Mouse (Mus musculus) liver, embryonic 15.5 days (tissue): ENCODE measurements at regions not wholly inside any gene's neighbourhood (a gene's known extent, or its start where the extent isn't known, plus 50 kb on each side); places are given as distances from the start of the nearest gene placed in this dataset.

Experiments used
- ATAC-seq: fragments of 200-750 bp; cut with Nextera tagmentation; 2 replicates; pipeline ENCODE4 v1.8.0; 2017; ENCODE audit warnings: moderate number of reproducible peaks, mild to moderate bottlenecking, moderate library complexity; ENCODE audit not compliant: insufficient read depth
- H3K27ac ChIP-seq: fragments of 300-500 bp; sonication (generic); replicated peaks from 2 replicates; pipeline ENCODE4 v1.5.1; 2015; ENCODE audit warnings: mild to moderate bottlenecking, inconsistent platforms
- H3K27me3 ChIP-seq: fragments of 300-500 bp; sonication (generic); 2 replicates; pipeline ENCODE4 v1.6.1; 2015; ENCODE audit warnings: mild to moderate bottlenecking, inconsistent platforms
- H3K36me3 ChIP-seq: fragments of 300-500 bp; sonication (generic); replicated peaks from 2 replicates; pipeline ENCODE4 v1.6.1; 2015; ENCODE audit warnings: moderate library complexity, mild to moderate bottlenecking, inconsistent platforms
- H3K4me1 ChIP-seq: fragments of 300-500 bp; sonication (generic); replicated peaks from 2 replicates; pipeline ENCODE4 v1.6.1; 2015; ENCODE audit warnings: inconsistent platforms
- H3K4me2 ChIP-seq: fragments of 300-500 bp; sonication (generic); 2 replicates; pipeline ENCODE4 v1.6.1; 2015; ENCODE audit warnings: moderate library complexity, mild to moderate bottlenecking, inconsistent platforms
- H3K4me3 ChIP-seq: fragments of 300-500 bp; sonication (generic); replicated peaks from 2 replicates; pipeline ENCODE4 v1.5.1; 2015; ENCODE audit warnings: mild to moderate bottlenecking, inconsistent platforms
- H3K9ac ChIP-seq: fragments of 300-500 bp; sonication (generic); 2 replicates; pipeline ENCODE4 v1.6.1; 2015; ENCODE audit warnings: moderate library complexity, mild to moderate bottlenecking, inconsistent platforms
- H3K9me3 ChIP-seq: fragments of 300-500 bp; sonication (generic); replicated peaks from 2 replicates; pipeline ENCODE4 v1.6.1; 2016; ENCODE audit warnings: inconsistent platforms
- WGBS: fragments of 180-500 bp; shearing (Covaris S2); methylation state at CpG from one replicate; pipeline ENCODE4 v1.1.7; 2015; ENCODE audit warnings: mixed read lengths; ENCODE audit not compliant: insufficient replicate concordance; 5-methylcytosine and 5-hydroxymethylcytosine counted together

DNA sequence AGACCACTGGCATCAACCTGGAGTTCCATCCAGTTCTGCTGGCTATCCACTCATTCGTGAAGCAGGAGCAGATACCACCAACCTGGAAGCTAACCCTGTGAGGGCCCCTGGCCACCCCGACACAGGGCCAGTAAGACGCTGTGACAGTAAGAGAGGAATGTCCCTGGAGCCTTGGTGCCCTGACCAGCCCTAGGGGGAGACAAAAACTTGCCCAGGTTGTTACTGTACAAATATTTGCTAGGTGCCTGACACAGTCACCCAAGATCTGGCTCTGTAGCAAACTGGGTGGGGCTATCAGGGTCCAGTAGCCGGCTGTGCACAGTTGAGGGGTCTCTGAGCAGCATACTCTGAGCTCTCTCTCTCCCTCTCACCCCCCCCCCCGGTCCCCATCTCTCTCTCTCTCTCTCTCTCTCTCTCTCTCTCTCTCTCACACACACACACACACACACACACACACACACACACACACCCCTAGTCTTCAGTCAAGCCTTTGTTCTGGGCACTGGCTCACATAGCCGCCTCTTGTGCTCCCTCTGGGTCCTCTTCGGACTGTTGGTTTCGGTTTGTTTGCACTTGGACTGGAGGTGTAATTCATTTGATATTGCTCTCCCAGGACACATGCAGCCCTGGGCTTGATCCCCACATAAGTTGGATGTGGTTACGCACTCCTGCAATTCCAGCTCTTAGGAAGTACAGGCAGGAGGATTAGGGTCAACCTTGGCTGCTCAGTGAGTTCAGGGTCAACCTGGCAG, 131.7 kb downstream of the Inhbb start:
- ATAC-seq, result no peak
- H3K27ac ChIP-seq, result no peak overlapping the region
- no peak overlapping the region for H3K9ac ChIP-seq
- H3K4me3 ChIP-seq, result no peak overlapping the region
- WGBS, result 57% methylated on average over 8 of the region's 9 CpGs
- H3K4me2 ChIP-seq, result no peak overlapping the region
- H3K36me3 ChIP-seq, result no peaks in the 10 kb centered on the region
- H3K9me3 ChIP-seq, result no peaks in the 10 kb centered on the region
- no peaks in the 10 kb centered on the region for H3K27me3 ChIP-seq
- H3K4me1 ChIP-seq, result peaks cover 8% of the 10 kb centered on the region; the same call in 1 of the 2 replicates

DNA sequence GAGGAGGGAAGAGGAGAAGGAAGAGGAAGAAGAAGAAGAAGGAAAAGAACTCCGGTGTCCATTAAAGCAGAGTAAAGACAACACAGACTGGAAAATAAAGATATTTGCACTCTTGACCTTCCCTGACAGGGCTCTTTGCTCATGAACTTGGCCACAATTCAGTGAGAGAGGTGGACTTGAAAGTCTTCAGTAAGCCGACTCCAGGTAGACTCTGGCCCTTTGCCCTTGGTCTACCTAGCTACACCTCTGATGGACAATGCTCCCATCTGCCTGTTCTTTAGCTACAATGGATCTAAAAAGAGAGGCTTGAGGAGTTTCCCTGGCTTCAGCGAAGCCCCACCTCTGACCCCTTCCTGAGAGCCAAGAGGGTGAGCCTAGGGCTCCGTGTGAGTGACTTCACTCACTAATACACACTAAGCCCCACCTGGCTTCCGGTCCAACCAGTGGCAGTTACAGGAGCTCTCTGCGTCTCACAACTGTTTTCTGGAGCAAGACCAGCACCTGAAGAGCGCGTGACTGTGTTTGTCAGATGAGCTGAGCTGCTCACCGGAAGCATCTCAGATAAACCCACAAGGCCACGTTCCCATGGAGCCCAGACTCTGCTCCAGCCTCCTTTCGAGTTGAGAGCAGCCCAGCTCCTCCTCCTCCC, 132.4 kb downstream of the Inhbb start:
- no peak for ATAC-seq

GRCm38 (mm10) chr1:119282416-119282815, 139.6 kb downstream of the Inhbb start:
- no peak for ATAC-seq
- H3K36me3 ChIP-seq, result no peaks in the 10 kb centered on the region
- H3K4me2 ChIP-seq, result no peak overlapping the region
- no peaks in the 10 kb centered on the region for H3K27me3 ChIP-seq
- no peak overlapping the region for H3K27ac ChIP-seq
- 61% methylated on average over 1 of the region's 1 CpGs for WGBS
- no peak overlapping the region for H3K4me3 ChIP-seq
- H3K4me1 ChIP-seq, result no peaks in the 10 kb centered on the region; the same call in 1 of the 2 replicates
- no peak overlapping the region for H3K9ac ChIP-seq
- no peaks in the 10 kb centered on the region for H3K9me3 ChIP-seq

More for the DNA sequence above, 132.4 kb downstream of the Inhbb start:
- no peaks in the 10 kb centered on the region for H3K27me3 ChIP-seq
- peaks cover 8% of the 10 kb centered on the region; the same call in 1 of the 2 replicates for H3K4me1 ChIP-seq
- no peaks in the 10 kb centered on the region for H3K9me3 ChIP-seq
- no peak overlapping the region for H3K4me3 ChIP-seq
- H3K36me3 ChIP-seq, result no peaks in the 10 kb centered on the region
- no peak overlapping the region for H3K4me2 ChIP-seq
- no peak overlapping the region for H3K9ac ChIP-seq
- H3K27ac ChIP-seq, result no peak overlapping the region
- 62% methylated on average over 11 of the region's 11 CpGs for WGBS

DNA sequence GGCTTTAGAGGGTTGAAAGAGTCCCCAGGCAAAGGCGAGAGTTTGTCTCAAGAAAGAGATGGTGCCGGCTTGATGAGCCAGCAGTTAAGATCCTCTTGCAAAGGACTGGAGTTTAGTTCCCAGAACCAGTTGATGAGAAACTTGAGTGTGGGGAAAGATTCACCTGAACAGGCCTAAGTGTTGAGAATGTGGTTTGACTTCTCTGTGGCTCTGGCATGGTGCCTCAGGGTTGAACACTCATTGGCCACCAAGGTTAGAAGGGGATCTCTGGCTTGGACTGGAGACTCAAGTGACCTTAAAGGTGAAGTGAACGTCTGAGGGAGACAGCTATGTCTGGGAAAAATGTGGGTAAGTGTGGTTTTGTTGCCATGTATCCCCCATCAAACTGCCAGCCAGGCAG, 142.8 kb downstream of the Inhbb start:
- Histone ChIP-seq H3K4me2 (no peak overlapping the region), H3K4me1 (no peaks in the 10 kb centered on the region; the same call in 1 of the 2 replicates), H3K9me3 (no peaks in the 10 kb centered on the region), H3K4me3 (no peak overlapping the region), H3K36me3 (no peaks in the 10 kb centered on the region), H3K27me3 (no peaks in the 10 kb centered on the region), H3K9ac (no peak overlapping the region), H3K27ac (no peak overlapping the region)
- no peak for ATAC-seq
- WGBS, result 64% methylated on average over 3 of the region's 3 CpGs

DNA sequence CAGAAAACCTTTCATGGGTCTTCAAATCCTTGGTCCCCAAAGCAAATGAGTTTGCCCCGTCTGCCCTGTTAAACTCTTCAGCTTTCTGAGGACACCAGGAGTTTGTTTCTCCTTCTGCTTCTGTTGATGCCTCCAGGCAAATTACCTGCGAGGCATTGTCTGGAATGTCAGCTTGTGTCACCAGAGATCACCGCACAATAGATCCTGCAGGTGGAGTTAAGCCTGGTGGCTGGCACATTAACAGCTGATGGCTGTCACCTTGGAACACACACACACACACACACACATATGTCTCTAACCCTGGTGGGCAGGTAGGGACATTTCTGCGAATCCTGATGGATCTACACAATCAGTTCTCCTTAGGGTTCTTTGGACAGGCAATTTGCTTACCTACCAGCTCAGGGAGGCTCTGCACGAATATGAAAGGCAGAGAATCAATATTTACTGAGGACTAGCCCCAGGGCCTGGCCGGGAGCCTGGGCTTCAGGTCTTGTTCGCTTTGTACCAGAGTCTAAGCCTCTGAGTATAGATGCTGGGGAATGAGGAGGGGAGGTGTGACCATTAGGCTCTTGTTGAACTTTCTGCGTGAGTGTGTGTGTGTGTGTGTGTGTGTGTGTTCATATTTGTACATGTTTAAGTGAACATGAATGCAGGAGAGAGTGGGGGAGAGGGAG, 143.4 kb downstream of the Inhbb start:
- H3K4me1 ChIP-seq, result no peaks in the 10 kb centered on the region; the same call in 1 of the 2 replicates
- H3K9ac ChIP-seq, result no peak overlapping the region
- H3K4me2 ChIP-seq, result no peak overlapping the region
- WGBS, result 46% methylated on average over 8 of the region's 8 CpGs
- H3K27ac ChIP-seq, result no peak overlapping the region
- no peak for ATAC-seq
- no peaks in the 10 kb centered on the region for H3K36me3 ChIP-seq
- no peaks in the 10 kb centered on the region for H3K27me3 ChIP-seq
- no peak overlapping the region for H3K4me3 ChIP-seq
- H3K9me3 ChIP-seq, result no peaks in the 10 kb centered on the region

GRCm38 (mm10) chr1:119277990-119278389, 144.1 kb downstream of the Inhbb start:
- ATAC-seq, result no peak
- Histone ChIP-seq H3K9ac (no peak overlapping the region), H3K27me3 (no peaks in the 10 kb centered on the region), H3K9me3 (no peaks in the 10 kb centered on the region), H3K36me3 (no peaks in the 10 kb centered on the region), H3K4me1 (no peaks in the 10 kb centered on the region; the same call in 1 of the 2 replicates), H3K4me2 (no peak overlapping the region), H3K27ac (no peak overlapping the region), H3K4me3 (no peak overlapping the region)
- WGBS, result 69% methylated on average over 4 of the region's 4 CpGs

DNA sequence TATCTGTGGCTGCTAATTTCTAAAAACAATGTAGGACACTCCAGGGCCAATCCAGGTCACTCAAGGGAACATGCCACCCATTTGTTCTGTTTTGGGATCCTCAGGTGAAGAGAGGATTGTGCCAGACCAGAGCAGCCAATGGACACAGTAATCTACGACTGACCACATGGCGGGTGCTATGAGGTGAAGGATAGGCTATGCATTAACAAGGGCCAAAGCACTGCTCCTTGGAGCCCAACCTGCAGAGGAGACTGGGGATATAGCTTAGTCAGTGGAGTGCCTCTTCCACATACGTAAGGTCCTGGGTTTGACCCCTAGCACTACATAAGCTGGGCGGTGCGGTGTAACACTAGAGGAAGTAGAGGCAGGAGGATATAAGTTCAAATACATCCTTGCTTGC, 156.0 kb downstream of the Inhbb start:
- no peak overlapping the region for H3K9ac ChIP-seq
- no peaks in the 10 kb centered on the region for H3K4me1 ChIP-seq
- no peaks in the 10 kb centered on the region for H3K27me3 ChIP-seq
- no peak overlapping the region for H3K27ac ChIP-seq
- ATAC-seq, result no peak
- H3K9me3 ChIP-seq, result no peaks in the 10 kb centered on the region
- 82% methylated on average over 5 of the region's 5 CpGs for WGBS
- H3K36me3 ChIP-seq, result no peaks in the 10 kb centered on the region
- H3K4me2 ChIP-seq, result no peak overlapping the region
- H3K4me3 ChIP-seq, result no peak overlapping the region

GRCm38 (mm10) chr1:119265192-119265891, 156.7 kb downstream of the Inhbb start:
- WGBS, result 55% methylated on average over 10 of the region's 10 CpGs
- H3K27ac ChIP-seq, result no peak overlapping the region
- no peak for ATAC-seq
- no peak overlapping the region for H3K4me2 ChIP-seq
- H3K9ac ChIP-seq, result no peak overlapping the region
- H3K36me3 ChIP-seq, result no peaks in the 10 kb centered on the region
- H3K4me3 ChIP-seq, result no peak overlapping the region
- H3K4me1 ChIP-seq, result no peaks in the 10 kb centered on the region
- H3K9me3 ChIP-seq, result no peaks in the 10 kb centered on the region
- no peaks in the 10 kb centered on the region for H3K27me3 ChIP-seq

DNA sequence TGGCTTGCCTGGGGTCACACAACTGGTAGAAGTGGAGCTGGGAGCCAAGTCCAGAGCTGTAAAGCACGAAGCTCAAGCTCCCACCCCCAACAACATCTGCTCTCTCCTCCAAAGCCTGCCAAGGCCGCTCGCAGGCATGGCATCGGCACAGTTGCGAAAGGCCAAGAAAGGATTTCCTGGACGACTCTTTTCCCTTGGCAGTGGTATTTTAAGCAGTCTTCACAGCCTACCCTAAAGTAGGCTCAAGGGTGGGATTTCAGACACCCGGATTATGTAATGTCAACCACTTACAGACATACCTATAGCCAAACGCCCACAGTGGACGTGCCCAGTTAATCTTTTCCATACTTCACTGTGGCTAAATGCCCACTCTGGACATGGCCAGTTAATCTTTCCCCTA, 162.6 kb downstream of the Inhbb start:
- 56% methylated on average over 9 of the region's 9 CpGs for WGBS

DNA sequence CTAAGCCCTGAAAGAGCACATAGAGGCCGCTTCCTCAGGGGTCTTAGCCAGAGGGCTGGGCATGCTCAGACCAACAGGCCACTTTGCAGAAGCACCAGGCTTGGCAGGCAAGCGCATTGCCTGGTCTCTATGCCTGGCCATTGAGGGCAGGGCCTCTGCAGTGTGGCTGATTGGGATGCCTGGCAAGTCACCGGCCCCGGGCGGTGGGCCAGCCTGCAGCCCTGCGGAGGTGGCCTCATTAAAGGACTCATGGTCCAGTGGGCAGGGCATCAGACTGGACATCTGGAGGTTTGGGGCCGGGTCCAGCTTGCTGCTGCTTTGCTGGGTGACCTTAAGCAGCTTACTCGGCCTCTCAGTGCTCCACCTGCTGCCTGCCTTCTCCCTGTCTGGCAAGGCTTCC, 165.3 kb downstream of the Inhbb start:
- ATAC-seq, result no peak
- H3K4me1 ChIP-seq, result no peaks in the 10 kb centered on the region
- 66% methylated on average over 8 of the region's 8 CpGs for WGBS

More for the DNA sequence above, 162.6 kb downstream of the Inhbb start:
- H3K9me3 ChIP-seq, result no peaks in the 10 kb centered on the region
- no peak overlapping the region for H3K9ac ChIP-seq
- H3K27ac ChIP-seq, result no peak overlapping the region
- ATAC-seq, result no peak
- no peak overlapping the region for H3K4me2 ChIP-seq
- H3K36me3 ChIP-seq, result no peaks in the 10 kb centered on the region
- H3K4me3 ChIP-seq, result no peak overlapping the region
- H3K27me3 ChIP-seq, result no peaks in the 10 kb centered on the region
- H3K4me1 ChIP-seq, result no peaks in the 10 kb centered on the region

DNA sequence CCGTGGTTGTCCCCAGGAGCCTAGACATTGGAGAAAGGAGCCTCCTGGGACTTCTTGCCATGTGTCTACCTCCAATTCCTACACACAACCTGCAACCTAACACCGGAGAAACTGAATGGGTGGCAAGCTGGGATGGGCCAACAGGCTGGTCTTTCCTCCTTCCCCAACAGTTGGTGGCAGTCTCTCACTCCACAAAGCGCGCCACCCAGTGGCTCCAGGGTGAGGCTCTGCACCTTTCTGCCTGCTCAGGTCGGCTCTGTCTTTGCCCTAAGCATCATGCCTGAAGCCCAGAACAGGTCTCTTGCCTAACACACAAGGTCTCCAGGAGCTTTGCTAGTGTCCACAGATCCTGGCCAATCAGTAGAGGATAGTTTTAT, 166.0 kb downstream of the Inhbb start:
- 50% methylated on average over 5 of the region's 5 CpGs for WGBS
- ATAC-seq, result no peak
- Histone ChIP-seq H3K4me2 (no peak overlapping the region), H3K9ac (no peak overlapping the region), H3K36me3 (no peaks in the 10 kb centered on the region), H3K9me3 (no peaks in the 10 kb centered on the region), H3K4me1 (no peaks in the 10 kb centered on the region), H3K4me3 (no peak overlapping the region), H3K27ac (no peak overlapping the region), H3K27me3 (no peaks in the 10 kb centered on the region)

More for the DNA sequence above, 165.3 kb downstream of the Inhbb start:
- Histone ChIP-seq H3K27ac (no peak overlapping the region), H3K27me3 (no peaks in the 10 kb centered on the region), H3K36me3 (no peaks in the 10 kb centered on the region), H3K4me3 (no peak overlapping the region), H3K9ac (no peak overlapping the region), H3K4me2 (no peak overlapping the region), H3K9me3 (no peaks in the 10 kb centered on the region)
